ENCODE assay signal across 9 mouse cellular contexts in the genomic region with DNA sequence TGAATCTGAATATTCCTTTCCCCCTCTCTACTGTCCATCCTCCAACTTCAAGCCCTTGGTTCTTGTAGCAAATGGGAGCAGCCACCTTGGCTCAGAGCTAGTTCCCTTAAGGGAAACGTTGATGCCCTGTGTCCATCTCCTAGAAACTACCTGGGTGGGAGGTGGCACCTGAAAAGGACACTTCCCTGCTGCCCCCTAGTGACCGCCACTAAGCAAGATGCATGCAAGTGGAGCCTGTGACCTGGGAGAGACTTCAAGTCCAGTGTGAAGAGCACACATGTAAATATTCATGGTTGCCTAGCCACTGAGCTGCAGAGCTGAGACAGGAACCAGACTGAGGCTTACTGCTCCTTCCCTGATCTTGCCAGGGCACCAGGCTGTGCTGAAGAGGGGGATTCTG.
DNase-seq lines count a peak whose midpoint lies in the region; TF ChIP-seq lines count a peak whose summit lies in the region.
"Had no signal": no experiment of that assay in that cellular context is flagged by ENCODE, and none has a peak within 500 bp of the region (broad histone marks: within the 10 kb centered on the region; RNA-seq: fewer than 3 reads in every experiment).

No protein-coding gene starts in this region.

- intact Hi-C loops in left cerebral cortex, adult 2 months (cut with DNase I), result loop anchor here (10.0 kb wide), 1 partner anchor 244 kb away; no protein-coding TSS in a partner anchor

- TF ChIP-seq CTCF in left cerebral cortex, adult 2 months (IDR thresholded peaks at IDR 0.05), result peak; percentile 28
- peak; percentile 23; the same call in 1 of the 2 replicates for TF ChIP-seq CTCF in brain, embryonic 14.5 days (IDR thresholded peaks at IDR 0.05; ENCODE audit: borderline replicate concordance, extremely low read depth, insufficient read depth, insufficient read length)

- H3K4me3 ChIP-seq in left cerebral cortex, adult 2 months, result no peak overlapping the region
- H3K4me3 ChIP-seq: hindbrain, embryonic 15.5 days had no signal

- no peak for TF ChIP-seq POLR2A in brain, embryonic 14.5 days (IDR thresholded peaks at IDR 0.05; ENCODE audit: borderline replicate concordance, extremely low read depth, insufficient read depth, insufficient read length, poor library complexity, severe bottlenecking)

- peak; percentile 14 for DNase-seq in adrenal gland, postnatal 25 days
- no peak for DNase-seq in adrenal gland, postnatal 10 days
- no peak for DNase-seq in left cerebral cortex, adult 2 months (ENCODE audit: extremely low spot score in 1 of 2, low spot score in 2 of 2)
- no peak for DNase-seq in left cerebral cortex, adult 11 months (ENCODE audit: low spot score)
- DNase-seq in brain, embryonic 14.5 days (ENCODE audit: low read depth), result no peak
- peak; percentile 18 for DNase-seq in lung, postnatal 25 days (ENCODE audit: low spot score)
- DNase-seq in adrenal gland, adult 18-20 months (ENCODE audit: low spot score in 2 of 2), result no peak
- DNase-seq in layer of hippocampus, postnatal 10 days (ENCODE audit: low spot score in 2 of 2), result no peak

- H3K27ac ChIP-seq in left cerebral cortex, adult 2 months, result no peak overlapping the region
- H3K27ac ChIP-seq: hindbrain, embryonic 15.5 days had no signal

Comparison
In these comparisons a context has a peak if more than half of its experiments do, and no peak if none do; other contexts are left out.
1. DNase-seq: peak in adrenal gland, postnatal 25 days (single experiment) and lung, postnatal 25 days (single experiment); none in adrenal gland, postnatal 10 days (single experiment), left cerebral cortex, adult 2 months (0 of 2), left cerebral cortex, adult 11 months (single experiment), brain, embryonic 14.5 days (single experiment), adrenal gland, adult 18-20 months (0 of 2) and layer of hippocampus, postnatal 10 days (0 of 2).